Mouse (Mus musculus) yolk sac, embryonic 10.5 days (tissue): ENCODE measurements around the gene Lrrn4cl.
"Not testable (repeated sequence)": the region's sequence is repeated elsewhere in the genome, so short reads cannot be mapped to it uniquely, and the experiment has no call there.

Source experiments
- DNase-seq: peaks from one replicate; pipeline ENCODE4 v3.0.0-alpha.2; 2017; ENCODE audit warnings: low spot score

Lrrn4cl gene

DNA sequence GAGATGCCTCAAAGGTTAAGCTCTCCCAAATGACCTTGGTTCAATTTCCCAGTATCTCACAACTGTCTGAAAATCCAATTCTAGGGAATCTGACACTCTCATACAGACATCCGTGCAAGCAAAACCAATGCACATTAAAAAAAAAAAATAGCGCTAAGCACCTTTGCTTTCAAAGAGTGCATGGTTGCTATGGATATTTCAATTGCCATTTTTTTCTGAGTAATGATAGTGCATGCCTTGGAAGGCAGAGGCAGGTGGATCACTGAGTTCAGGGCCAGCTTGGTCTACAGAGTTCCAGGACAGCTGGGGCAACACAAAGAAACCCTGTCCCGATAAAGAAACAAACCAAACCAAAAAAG lies 30.4 kb downstream of the Lrrn4cl start:
- no peak for DNase-seq

DNA sequence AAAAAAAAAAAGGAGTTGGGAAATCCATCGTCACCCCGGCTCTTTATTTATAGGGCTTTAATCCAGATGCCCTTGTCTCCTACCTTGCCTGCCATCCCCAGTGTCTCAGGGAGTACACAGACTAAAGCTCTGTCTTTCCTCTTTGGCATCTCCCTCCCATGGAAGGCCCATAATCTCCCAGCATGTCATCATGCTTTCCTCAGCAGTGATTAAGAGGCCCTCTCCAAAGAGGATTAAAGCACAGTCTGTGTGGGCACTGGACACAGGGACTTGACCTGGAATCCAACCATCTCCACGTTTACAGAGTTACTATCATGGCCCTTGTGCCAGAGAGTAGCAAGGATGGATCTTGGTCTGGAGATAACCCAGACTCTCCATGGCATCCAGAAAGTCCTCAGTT lies 33.0 kb downstream of the Lrrn4cl start, which contains the start of the genes Lbhd1 and Gm49403:
Lbhd1 (plus strand) TSS at position 117 of the 400 bp plus-strand sequence.
Gm49403 (plus strand) TSS at position 315 of the 400 bp plus-strand sequence.
- no peak for DNase-seq

DNA sequence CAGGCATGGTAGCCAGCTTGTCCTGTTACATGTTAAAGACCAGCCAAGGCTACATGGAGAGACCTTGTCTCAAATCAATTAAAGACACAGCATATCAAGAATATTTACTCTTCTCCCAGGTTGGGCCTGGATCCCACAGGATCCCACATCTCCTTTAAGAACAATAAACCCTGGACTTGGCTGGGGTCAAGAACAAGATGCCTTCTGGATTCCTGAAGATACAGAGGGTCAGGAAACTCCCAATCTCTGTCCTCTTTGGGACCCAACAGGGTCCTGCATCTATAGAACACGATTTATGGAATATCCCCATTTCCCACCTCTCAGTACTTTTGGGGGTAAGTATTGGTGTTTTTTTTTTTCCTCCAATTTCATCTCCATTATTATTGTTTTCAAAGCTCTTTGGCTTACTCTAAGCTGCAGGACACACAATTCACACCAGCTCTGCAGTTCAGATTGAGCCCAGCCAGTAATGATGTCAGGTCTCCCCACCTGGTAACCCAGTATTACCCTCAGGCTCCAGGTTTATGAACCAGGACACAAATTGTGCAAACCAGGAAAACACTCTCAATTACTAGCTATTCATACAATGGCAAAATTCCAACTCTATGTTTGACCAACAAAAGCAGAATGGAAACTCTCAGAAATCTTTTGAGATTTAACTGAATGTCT lies 36.5 kb downstream of the Lrrn4cl start:
- no peak for DNase-seq

DNA sequence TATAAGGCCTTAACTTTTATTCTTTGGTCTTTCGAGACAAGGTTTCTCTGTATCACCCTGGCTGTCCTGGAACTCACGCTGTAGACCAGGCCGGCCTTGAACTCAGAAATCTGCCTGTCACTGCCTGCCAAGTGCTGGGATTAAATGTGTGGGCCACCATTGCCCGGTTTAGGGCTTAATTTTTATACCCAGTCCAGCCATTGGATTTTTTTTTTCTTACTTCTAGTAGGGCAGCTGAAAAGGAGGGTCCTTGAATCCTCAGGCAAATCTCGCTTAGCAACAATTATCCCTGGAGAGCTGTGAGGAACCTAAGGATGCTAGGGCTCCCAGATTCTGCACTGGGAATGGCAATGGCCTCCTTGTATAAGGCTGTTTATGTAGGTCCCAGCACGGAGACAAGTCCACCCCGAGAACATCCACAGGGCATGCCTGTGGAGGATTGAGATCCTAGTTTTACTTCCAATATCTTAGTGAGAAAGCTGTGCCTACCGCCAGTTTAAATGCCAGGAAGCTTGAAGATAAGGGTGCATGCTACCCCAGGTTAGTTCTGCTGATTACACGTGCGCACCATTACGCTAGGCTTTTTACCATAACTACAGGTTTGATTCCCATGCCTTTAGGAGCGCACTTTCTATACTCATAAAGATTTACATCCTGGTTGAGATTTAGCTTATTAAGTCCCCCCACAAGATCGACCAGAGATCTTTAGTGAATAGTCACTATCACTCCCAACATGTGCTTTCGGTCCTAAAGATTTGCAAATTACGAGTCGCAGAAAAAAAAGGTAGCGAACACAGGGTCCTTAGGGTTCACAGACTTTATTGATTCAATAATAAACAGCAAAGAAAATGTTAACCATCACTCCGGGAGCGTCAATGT lies 37.3 kb downstream of the Lrrn4cl start:
- DNase-seq, result no peak

DNA sequence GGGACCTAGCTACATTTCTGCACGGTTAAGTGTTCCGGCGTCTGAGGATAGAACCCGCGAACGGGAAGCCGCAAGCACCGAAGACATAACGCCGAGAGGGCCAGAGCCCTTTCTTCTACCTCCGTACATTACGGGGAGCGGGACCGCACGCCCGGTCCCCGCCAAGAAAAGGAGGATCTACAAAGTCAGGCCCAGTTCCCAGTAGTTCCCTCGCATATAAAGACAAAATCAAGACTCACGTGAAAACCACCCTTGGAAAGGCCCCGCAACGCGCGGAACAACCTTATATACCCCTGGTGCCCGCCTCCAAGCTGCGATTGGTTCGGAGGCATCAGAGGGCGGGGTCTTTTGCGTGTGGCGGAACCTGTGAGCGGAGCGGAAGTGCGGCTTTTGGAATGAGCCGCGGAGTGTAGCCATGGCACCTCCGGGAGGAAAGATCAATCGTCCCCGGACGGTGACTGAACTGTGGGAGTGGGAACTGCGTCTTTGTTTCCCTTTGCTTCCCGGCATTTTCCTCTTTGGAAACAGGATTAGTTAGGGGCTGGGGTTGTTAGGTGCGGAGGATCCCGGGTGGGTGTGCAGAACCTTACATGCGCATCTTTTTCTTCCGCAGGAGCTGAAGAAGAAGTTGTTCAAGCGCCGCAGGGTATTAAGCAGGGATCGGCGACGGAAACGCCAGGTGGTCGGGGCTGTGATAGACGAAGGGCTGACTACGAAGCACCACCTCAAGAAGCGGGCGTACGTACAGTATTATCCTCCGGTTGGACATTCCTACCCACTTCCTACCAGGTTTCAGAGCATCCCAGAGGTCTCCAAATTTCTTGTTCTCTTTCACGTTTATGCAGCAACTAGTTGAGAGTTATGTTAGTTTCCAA lies 38.2 kb downstream of the Lrrn4cl start, which contains the start of the genes 1810009A15Rik and Gm49416:
1810009A15Rik (plus strand) TSS at position 343 of the 875 bp plus-strand sequence.
Gm49416 (plus strand) TSS at position 416 of the 875 bp plus-strand sequence.
- peak; percentile 96 for DNase-seq

DNA sequence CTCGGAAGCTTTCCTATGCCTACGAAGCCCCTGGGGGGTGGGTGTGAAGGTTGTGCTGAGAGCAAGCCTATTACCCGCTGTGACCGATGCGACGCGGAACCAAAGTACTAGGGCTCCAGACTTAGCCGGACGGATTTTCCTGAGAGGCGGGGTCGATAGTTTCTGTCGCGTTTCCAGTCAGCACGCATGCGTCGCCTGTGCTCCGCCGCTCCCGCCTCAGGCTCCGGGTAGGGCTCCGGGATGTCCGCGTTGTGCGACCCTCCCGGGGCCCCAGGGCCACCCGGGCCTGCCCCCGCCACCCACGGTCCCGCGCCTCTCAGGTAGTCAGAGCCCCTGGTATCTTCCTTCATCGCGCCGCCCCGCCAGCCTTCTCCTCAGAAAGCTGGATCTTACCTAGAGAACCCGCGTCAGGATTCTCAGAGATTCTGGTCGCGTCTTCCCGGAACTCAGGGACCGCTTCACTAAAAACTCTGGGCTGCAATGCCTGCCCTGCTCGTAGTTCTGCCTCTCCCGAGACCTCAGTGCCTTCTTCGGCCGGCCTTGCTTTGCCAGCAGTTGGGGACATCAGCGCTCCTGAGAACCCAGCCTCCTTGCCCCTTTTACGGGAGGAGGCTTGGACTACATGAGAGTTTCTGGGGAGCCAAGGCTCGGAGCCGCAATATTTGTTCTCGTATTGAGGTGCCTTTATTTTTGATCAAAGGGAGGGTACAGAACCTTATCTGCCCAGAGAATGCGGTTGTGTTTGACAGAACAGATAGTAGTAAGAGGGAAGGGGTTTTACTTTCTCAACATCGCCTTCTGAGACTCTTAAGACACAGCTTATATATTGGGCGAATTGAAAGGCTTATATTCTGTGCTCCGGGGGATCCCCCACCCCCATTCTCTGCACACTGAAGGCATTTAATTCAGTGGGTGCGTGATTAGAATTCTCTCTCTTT lies 42.5 kb downstream of the Lrrn4cl start, which contains the start of gene Ints5:
Ints5 (plus strand) TSS at position 177 of the 938 bp plus-strand sequence.
- peak; percentile 88 for DNase-seq

DNA sequence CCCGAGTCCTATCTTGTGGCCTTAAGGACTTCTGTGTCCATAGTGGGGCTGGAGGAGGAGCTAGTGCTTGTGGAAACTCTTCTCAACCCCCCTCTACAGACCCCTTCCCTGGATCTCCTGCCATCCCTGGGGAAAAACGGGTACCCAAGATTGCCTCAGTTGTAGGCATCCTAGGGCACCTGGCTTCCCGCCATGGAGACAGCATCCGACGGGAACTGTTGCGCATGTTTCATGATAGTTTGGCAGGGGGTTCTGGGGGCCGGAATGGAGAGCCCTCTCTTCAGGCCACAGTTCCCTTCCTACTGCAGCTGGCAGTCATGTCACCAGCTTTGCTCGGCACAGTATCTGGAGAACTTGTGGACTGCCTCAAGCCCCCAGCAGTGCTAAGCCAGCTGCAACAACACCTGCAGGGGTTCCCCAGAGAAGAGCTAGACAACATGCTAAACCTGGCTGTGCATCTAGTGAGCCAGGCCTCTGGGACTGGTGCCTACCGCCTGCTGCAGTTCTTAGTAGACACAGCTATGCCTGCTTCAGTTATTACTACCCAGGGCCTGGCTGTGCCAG lies 44.9 kb downstream of the Lrrn4cl start:
- no peak for DNase-seq

DNA sequence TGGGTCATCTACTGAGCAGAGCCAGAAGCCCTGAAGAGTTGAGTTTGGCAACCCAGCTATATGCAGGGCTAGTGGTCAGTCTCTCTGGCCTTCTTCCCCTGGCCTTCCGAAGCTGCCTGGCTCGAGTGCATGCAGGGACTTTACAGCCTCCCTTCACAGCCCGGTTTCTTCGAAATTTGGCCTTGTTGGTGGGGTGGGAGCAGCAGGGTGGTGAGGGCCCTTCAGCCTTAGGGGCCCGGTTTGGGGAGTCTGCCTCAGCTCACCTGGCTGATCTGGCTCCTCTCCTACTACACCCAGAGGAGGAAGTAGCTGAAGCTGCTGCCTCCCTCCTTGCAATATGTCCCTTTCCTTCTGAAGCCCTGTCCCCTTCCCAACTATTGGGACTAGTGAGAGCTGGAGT lies 45.7 kb downstream of the Lrrn4cl start:
- DNase-seq, result not testable (repeated sequence)

DNA sequence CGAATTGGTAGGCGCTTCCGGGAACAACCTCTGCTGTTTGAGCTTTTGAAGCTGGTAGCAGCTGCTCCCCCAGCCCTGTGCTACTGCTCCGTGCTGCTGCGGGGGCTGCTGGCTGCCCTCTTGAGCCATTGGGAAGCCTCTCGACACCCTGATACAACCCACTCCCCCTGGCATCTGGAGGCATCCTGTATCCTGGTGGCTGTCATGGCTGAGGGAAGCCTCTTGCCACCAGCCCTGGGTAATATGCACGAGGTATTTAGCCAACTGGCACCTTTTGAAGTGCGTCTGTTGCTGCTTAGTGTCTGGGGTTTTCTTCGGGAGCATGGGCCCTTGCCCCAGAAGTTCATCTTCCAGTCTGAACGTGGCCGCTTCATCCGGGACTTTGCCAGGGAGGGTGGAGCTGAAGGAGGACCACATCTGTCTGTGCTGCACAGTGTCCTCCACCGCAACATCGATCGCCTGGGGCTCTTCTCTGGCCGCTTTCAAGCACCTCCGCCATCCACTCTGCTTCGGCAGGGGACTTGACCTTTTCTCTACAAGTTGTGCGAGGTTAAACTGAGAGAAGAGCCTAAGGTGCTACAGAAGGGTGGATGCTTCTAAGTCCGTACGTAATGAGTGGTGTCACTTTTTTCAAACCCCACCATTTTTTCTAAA lies 46.8 kb downstream of the Lrrn4cl start:
- DNase-seq, result not testable (repeated sequence)

DNA sequence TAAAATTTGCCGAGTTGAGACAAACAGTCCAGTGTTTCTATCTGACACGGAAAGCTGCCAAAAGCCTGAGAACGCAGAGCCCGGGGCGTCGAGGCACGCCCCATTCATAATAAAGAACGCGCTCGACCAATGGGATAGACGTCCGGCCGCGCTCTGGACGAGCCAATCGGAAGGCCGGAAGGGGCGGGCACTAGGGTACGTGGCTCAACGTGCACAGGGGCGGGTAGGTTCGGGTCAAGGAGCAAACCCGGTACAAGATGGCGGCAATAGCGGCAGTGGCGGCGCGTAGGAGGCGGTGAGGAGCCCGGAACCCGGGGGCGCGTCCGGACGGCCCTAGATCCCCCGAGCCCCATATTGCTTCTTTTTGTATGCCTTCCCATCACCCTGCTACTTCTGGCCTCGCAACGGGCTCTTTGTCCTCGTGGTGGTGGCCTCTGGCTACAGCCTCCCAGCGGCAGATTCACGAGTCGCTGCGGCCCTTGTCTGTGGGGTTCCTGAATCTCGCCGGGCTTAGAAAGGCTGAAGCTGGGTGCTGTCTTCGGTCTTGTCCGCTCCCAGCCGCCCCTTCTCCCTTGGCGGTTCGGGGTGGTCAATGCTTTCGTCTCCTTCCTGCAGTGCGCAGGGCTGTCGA lies 47.4 kb downstream of the Lrrn4cl start, which contains the start of gene Ganab:
Ganab (plus strand) TSS at position 207 of the 631 bp plus-strand sequence.
- DNase-seq, result peak; percentile 96

DNA sequence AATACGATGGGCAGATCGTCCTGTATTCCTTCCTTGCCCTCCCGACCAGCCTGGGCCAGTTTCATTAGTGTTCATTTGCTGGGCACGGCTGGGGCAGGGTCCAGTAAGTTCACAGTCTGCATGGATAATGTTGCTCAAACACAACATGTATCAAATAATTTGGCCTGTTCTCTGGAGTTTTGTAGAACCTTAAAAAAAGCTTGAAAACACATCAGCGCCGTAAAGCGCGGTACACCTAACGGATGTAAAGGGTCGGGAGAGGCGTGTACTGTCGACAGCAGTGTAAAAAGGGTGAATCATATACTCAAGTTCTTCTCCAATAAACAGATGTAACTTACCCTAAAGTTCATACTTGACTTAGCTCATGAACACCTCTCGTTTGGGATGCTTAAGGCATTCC lies 48.0 kb downstream of the Lrrn4cl start:
- no peak for DNase-seq

DNA sequence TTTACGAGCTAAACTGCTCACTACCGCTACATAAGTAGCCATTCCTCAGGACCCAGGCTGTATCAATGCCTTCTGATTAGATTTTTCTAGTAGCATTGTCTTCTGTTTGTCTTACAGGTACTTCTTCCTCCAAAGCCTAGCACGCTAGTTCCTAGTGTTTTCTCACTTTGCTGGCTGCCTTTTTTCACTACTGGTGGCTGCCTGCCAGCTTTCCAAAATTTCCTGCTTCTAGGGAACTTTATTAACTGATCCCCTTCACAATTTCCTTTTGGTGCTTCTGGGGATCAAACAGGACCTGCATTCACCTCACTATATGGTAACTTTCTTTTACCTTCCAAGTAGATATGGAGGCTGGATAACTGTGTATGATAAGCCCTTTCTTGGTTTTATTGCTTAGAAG lies 48.5 kb downstream of the Lrrn4cl start:
- no peak for DNase-seq

DNA sequence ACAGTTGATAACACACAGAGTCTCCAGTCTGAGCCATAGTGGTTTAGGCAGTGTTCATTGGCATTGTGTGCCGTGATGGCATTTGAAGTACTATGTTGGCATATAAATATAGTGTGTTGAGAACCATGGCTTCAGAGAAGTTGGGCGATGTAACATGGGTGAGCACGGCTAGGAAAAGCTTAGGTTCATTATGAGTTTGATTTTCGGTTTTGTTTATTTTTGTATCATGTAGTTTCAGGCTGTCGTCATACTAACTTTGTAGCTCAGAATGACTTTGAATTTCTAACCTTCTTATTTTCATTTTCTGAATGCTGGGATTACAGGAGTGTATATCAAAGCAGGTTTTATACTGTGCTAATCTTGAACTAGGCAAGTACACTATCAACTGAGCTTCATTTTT lies 52.8 kb downstream of the Lrrn4cl start:
- no peak for DNase-seq
